Mouse (Mus musculus): ENCODE measurements around the gene 1810046K07Rik. TPM values are rescaled to one million over a fixed set of nuclear protein-coding genes. Genes with fewer than 3 reads are reported as not detected.
A peak's percentile ranks its signal among the peaks of the same experiment; 100 is the strongest.

The 1810046K07Rik gene
- total RNA-seq, 2 experiments from 2014 or later: not detected

DNA sequence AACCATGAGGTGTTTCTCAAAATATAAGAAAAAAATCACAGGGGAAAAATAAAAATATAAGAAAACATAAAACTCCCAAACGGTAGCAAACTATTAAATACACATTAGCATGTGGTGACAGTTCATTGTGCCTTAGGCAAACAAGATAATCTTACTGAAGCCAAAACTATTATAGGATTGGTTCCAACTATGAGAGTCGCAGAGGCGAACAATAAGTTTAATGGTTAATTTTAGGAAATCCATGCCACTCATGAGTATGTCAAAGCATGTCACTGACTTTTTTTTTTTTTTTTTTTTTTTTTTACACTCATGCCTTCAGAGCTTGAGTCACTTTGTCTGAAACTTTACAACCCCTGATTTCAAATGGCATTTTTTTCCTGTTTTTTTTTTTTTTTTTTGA lies 22.4 kb downstream of the 1810046K07Rik start:
- DNase-seq: no peak
- intact Hi-C loops (cut with DNase I): no loop called here

- intact Hi-C loops (cut with DNase I): no loop called here
- DNase-seq: no peak
Observed at GRCm38 (mm10) chr9:51305146-51305545, 23.6 kb downstream of the 1810046K07Rik start.

DNA sequence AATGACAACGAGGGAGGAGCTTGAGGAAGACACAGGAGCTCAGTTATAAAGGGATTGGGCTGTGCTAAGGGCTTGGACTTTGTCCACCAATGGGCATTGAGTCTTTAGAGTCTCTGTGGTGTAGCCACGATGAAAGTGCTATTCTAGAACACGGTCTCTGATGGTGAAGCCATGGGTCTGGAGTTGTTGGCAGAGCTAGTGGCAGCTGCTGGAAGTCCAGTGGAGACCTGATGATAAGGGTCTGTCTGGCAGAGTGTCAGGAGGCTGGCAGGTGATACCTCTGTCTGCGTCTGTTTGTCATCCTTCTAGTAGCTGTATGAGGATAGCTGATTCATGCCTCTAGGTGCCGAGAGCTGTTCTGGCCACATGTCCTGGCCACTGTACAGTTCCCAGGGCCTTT lies 24.7 kb downstream of the 1810046K07Rik start:
- intact Hi-C loops (cut with DNase I): no loop called here
- no peak for DNase-seq

- intact Hi-C loops (cut with DNase I): no loop called here
Observed at GRCm38 (mm10) chr9:51293541-51293940, 35.2 kb downstream of the 1810046K07Rik start.

GRCm38 (mm10) chr9:51292674-51293073 lies 36.0 kb downstream of the 1810046K07Rik start:
- intact Hi-C loops (cut with DNase I): loop anchor here (1.0 kb wide), 1 partner anchor 131 kb away; no protein-coding TSS in a partner anchor
- peak; percentile 71 to 82 for DNase-seq

More at GRCm38 (mm10) chr9:51293541-51293940, 35.2 kb downstream of the 1810046K07Rik start:
- no peak for DNase-seq

- no peak for DNase-seq
- intact Hi-C loops (cut with DNase I): no loop called here
Observed at GRCm38 (mm10) chr9:51290980-51291379, 37.7 kb downstream of the 1810046K07Rik start.

GRCm38 (mm10) chr9:51286079-51286478 lies 42.6 kb downstream of the 1810046K07Rik start:
- intact Hi-C loops (cut with DNase I): no loop called here
- no peak for DNase-seq

GRCm38 (mm10) chr9:51278500-51279381 lies 50.0 kb downstream of the 1810046K07Rik start, which contains the start of gene Colca2:
Gene Colca2 (minus strand): TSS chr9:51278569.
- DNase-seq: peak; percentile 84 to 88
- intact Hi-C loops (cut with DNase I): loop anchor here (5.0 kb wide), 1 partner anchor 96 kb away; no protein-coding TSS in a partner anchor

- peak in 1 of 2 experiments; percentile 9 for DNase-seq
- intact Hi-C loops (cut with DNase I): loop anchor here (5.0 kb wide), 1 partner anchor 96 kb away; no protein-coding TSS in a partner anchor
Observed at GRCm38 (mm10) chr9:51277834-51278498, 50.8 kb downstream of the 1810046K07Rik start.

DNA sequence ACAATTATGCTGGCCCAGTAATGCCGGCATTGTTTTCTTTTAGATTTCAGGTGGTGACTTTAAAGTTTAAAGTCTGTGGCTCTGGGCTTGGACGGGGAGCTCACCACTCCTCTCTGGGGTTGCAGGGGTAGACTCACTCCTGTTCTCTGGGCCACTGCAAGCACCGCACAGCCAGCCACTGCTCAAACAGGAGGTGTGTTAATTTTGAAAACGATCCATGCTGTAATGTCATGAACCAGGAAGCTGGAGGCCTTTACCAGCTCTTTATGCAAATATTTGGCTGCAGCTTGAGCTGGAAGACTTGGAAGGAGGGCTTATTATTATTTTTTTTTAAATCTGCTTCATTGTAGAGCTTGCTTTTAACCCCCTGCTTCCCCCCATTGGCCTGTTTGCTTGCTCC lies 54.0 kb downstream of the 1810046K07Rik start:
- no peak for DNase-seq
- intact Hi-C loops (cut with DNase I): loop anchor here (5.0 kb wide), 1 partner anchor 92 kb away; no protein-coding TSS in a partner anchor

- DNase-seq: peak in 1 of 2 experiments; percentile 9
- intact Hi-C loops (cut with DNase I): no loop called here
Observed at GRCm38 (mm10) chr9:51273581-51274154, 55.0 kb downstream of the 1810046K07Rik start.

DNA sequence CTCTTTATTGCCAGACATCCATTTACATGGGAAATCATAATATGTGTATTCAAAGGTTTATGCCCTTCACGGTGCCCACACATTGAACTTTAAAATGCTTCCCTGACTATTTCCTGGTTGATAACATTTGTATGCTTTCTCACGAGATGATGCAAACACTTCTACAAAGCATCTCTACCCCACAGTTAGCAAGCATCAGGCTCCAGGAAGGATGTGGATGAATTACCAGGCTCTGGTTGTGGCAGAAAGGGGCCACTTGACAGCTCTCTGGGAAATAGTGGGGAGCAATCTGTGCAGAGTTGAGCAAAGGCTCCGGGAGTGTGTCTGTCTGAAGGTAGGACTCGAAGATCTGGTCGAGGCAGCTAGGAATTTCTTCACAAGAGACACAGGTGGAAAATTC lies 56.6 kb downstream of the 1810046K07Rik start:
- intact Hi-C loops (cut with DNase I): no loop called here

GRCm38 (mm10) chr9:51271073-51271472 lies 57.6 kb downstream of the 1810046K07Rik start:
- intact Hi-C loops (cut with DNase I): no loop called here
- DNase-seq: no peak

More for the DNA sequence above, 56.6 kb downstream of the 1810046K07Rik start:
- no peak for DNase-seq

- DNase-seq: no peak
- intact Hi-C loops (cut with DNase I): no loop called here
Observed at GRCm38 (mm10) chr9:51268852-51269251, 59.9 kb downstream of the 1810046K07Rik start.

DNA sequence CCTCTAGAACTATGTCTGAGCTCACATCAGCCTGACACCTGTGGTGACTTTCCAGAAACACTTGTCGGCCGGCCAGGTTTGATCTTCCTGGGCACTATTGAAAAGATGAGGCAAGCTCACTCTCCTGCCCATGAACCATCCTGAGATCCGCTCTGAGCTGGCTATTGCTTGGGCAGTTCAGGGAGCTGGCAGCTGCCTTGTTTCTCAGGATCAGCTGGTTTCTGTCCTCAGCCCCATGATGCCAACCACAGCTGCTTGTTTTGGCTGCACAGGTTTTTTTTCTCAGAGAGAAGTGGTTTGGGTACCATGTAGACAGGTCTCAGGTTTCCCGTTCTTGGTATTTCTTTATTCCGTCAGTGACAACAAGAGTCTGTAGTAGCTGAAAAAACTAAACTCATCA lies 70.3 kb downstream of the 1810046K07Rik start:
- intact Hi-C loops (cut with DNase I): no loop called here
- no peak for DNase-seq

- intact Hi-C loops (cut with DNase I): no loop called here
- DNase-seq: no peak
Observed at GRCm38 (mm10) chr9:51256780-51257502, 71.8 kb downstream of the 1810046K07Rik start.

Data from heart, postnatal 14 days (tissue).